Mouse (Mus musculus): ENCODE measurements around the gene A030005K14Rik.
A peak's percentile ranks its signal among the peaks of the same experiment; 100 is the strongest.

A030005K14Rik gene

GRCm38 (mm10) chr1:83059278-83059677 is at the start of gene A030005K14Rik:
Gene A030005K14Rik (minus strand): TSS chr1:83059378.
- no peak for DNase-seq

- DNase-seq: no peak
Observed at GRCm38 (mm10) chr1:83107410-83107978, 48.3 kb upstream of the A030005K14Rik start.

GRCm38 (mm10) chr1:83105464-83105863 is 46.3 kb upstream of the A030005K14Rik start:
- DNase-seq: no peak

GRCm38 (mm10) chr1:83101891-83102290 is 42.7 kb upstream of the A030005K14Rik start:
- no peak for DNase-seq

- DNase-seq: no peak
Observed at GRCm38 (mm10) chr1:83099580-83100137, 40.5 kb upstream of the A030005K14Rik start.

GRCm38 (mm10) chr1:83099160-83099559 is 40.0 kb upstream of the A030005K14Rik start:
- no peak for DNase-seq

- DNase-seq: no peak
Observed at GRCm38 (mm10) chr1:83096935-83097334, 37.8 kb upstream of the A030005K14Rik start.

GRCm38 (mm10) chr1:83091268-83091667 is 32.1 kb upstream of the A030005K14Rik start:
- no peak for DNase-seq

- DNase-seq: no peak
Observed at GRCm38 (mm10) chr1:83084790-83085189, 25.6 kb upstream of the A030005K14Rik start.

GRCm38 (mm10) chr1:83077016-83077415 is 17.8 kb upstream of the A030005K14Rik start:
- DNase-seq: no peak

- no peak for DNase-seq
Observed at GRCm38 (mm10) chr1:83076190-83076917, 17.2 kb upstream of the A030005K14Rik start.

GRCm38 (mm10) chr1:83075526-83076189 is 16.5 kb upstream of the A030005K14Rik start:
- no peak for DNase-seq

- peak; percentile 9 for DNase-seq
Observed at GRCm38 (mm10) chr1:83067205-83067604, 8.0 kb upstream of the A030005K14Rik start.

- no peak for DNase-seq
Observed at GRCm38 (mm10) chr1:83066577-83066976, 7.4 kb upstream of the A030005K14Rik start.

GRCm38 (mm10) chr1:83064851-83065250 is 5.7 kb upstream of the A030005K14Rik start:
- DNase-seq: no peak

GRCm38 (mm10) chr1:83060643-83061042 is 1.5 kb upstream of the A030005K14Rik start, which contains the start of gene Krtap28-13:
Gene Krtap28-13 (plus strand): TSS chr1:83060930.
- DNase-seq: no peak

GRCm38 (mm10) chr1:83058481-83058880 is 697 bp downstream of the A030005K14Rik start:
- DNase-seq: no peak

- DNase-seq: no peak
Observed at GRCm38 (mm10) chr1:83044882-83045427, 14.2 kb downstream of the A030005K14Rik start, which contains the start of gene Gm47969. Gene Gm47969 (plus strand): TSS chr1:83044932.

- DNase-seq: no peak
Observed at GRCm38 (mm10) chr1:83042380-83042779, 16.8 kb downstream of the A030005K14Rik start, which contains the start of gene Krtap28-10. Gene Krtap28-10 (minus strand): TSS chr1:83042480.

GRCm38 (mm10) chr1:83039080-83039479 is 20.1 kb downstream of the A030005K14Rik start:
- DNase-seq: no peak

GRCm38 (mm10) chr1:83038109-83038672 is 21.0 kb downstream of the A030005K14Rik start, which contains the start of gene Slc19a3:
Gene Slc19a3 (minus strand): TSS chr1:83038448.
- DNase-seq: peak; percentile 19

- DNase-seq: no peak
Observed at GRCm38 (mm10) chr1:83036892-83037667, 22.1 kb downstream of the A030005K14Rik start.
